Mouse (Mus musculus) monocyte, adult 5-6 weeks (primary cell): Measurements from ENCODE around the gene Tspan5. TPM values are rescaled to one million over a fixed set of nuclear protein-coding genes. Genes with fewer than 3 reads are reported as not detected.

ENCODE experiments used
- ATAC-seq: fragments of 153-309, 156-312 bp; replicated peaks from 2 replicates; pipeline ENCODE4 v1.8.0; 2017; ENCODE audit warnings: mild to moderate bottlenecking; ENCODE audit not compliant: low TSS enrichment, insufficient number of reproducible peaks, severe bottlenecking, poor library complexity, low FRiP score
- total RNA-seq: library from RNA; stranded (forward); fragments of 200-1000, 200-491, 200-594 nt; gene quantifications from 3 replicates; pipeline ENCODE4 v1.2.3, GENCODE M21; 2017

Tspan5 gene
- total RNA-seq = 20.4 to 46.2 TPM (median 20.5 TPM) in 3 replicates

DNA sequence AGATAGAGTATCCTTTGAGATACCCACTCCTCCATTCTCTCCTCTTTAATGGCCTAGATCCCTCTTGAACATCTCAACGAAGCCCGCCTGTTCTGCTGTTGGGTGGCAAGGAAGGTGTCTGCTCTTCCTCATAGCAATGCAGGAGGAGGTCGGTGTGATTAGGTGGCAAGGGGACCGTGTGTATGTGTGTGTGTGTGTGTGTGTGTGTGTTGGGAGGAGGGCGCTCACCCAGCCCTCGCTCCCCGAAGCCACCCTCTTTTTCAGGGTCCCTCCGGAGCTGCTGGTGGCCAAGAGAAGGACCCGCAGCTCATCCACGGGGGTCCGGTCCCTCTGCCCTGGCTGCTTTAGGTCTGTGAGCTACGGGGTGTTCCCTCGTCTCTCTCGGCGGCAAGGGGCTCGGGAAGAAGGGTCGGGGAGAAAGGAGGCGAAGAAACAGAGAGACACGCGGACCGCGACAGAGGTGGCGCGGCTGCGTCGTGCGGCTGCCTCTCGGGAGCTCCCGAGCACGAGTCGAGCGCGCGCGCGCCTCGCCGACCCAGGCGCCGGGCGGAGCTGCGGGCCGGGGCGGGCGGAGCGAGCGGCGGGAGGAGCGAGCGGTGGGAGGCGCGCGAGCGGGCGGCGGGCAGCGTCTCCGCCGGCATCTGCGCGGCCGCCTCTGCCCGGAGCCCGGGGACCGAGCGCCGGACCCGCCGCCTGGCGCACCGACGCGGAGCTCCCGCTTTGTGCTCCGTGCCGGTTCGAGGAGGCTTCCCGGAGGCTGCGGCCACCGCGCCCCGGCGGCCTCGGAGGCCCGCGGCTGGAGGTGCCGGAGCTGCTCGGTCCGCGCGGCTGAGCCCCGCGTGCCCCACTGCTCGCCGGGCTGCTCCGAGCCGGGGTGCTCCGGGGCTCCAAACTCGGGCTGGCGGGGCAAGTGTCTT is at the start of gene Tspan5:
Tspan5 (plus strand) TSS at position 547 of the 917 bp plus-strand sequence.
- ATAC-seq = 0 out of 2 replicates have a peak, but pooled peaks have one; percentile 21

GRCm38 (mm10) chr3:138692302-138692701 is 49.7 kb upstream of the Tspan5 start:
- no peak for ATAC-seq

- ATAC-seq = no peak
These were observed 38.6 kb upstream of the Tspan5 start for GRCm38 (mm10) chr3:138703399-138703798.

GRCm38 (mm10) chr3:138704469-138704868 is 37.5 kb upstream of the Tspan5 start:
- ATAC-seq = no peak

- no peak for ATAC-seq
These were observed 36.1 kb upstream of the Tspan5 start for GRCm38 (mm10) chr3:138705875-138706274.

DNA sequence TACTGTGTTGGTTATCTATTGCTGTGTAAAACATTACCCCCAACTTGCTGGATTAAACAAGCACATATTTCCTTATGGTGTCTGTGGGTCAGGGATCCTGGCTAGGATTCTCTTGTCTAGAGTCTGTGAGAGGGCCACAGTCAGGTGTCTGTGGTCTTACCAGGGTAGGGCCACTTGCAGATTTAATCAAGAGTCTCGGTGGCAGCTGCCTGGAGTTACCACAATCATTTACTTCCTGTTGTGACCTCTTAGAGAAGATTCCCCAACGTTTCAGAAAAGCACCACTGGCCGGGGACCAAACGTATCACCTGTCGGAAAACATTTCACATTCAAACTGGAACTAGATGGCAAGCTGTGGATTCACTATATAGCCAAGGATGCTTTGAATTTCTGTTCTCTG is 32.8 kb upstream of the Tspan5 start:
- no peak for ATAC-seq

- no peak for ATAC-seq
These were observed 30.0 kb upstream of the Tspan5 start for GRCm38 (mm10) chr3:138711971-138712370.

DNA sequence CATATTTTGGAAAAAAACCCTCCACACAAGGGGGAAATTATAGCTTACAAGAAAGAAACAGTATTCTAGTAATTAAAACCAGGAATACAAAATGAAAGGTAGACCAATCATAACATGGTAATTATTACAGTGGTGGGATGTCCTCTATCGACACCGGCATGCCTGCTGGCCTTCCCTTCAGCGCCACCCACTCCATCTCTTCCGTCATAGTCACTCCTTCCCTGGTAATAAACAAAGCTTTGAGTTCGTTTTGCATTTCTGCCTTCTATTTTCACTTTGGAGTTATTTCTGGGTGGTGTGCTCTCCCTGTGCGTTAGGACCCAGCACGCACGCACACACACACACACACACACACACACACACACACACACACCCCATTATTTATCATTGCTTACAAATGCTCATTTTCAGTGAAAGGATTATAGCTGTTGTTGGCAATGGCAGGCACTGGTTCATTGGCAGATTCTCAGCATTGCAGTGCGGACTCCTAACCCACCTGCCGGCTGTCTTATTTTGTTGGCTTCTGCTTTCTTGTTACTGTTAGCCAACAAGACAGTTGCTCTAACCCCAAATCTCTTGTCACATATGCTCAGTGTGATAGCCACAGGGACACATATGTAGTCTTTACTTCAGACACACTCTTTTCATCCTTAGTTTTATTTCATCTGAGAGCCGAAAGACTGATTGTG is 29.4 kb upstream of the Tspan5 start:
- no peak for ATAC-seq

- no peak for ATAC-seq
These were observed 28.9 kb upstream of the Tspan5 start for GRCm38 (mm10) chr3:138713141-138713540.

DNA sequence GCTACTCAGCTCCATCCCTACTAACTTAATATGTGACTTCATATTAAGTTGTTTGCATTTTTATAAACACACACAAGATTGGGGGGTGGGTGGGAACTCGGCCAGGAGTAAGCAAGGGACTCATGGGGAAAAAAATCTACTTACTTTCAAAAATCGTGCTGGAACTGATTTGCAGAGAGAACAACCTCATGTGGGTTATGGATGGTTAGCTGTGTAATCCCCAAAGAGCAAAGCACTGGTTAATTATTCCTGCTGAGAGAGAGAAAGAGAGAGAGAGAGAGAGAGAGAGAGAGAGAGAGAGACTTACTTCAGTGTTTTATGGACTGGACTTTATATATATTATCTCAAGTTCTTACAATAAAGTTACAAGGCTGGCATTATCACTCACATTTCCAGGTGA is 27.2 kb upstream of the Tspan5 start:
- ATAC-seq = no peak

- ATAC-seq = no peak
These were observed 26.8 kb upstream of the Tspan5 start for GRCm38 (mm10) chr3:138715212-138715611.

GRCm38 (mm10) chr3:138717040-138717439 is 25.0 kb upstream of the Tspan5 start:
- ATAC-seq = no peak

DNA sequence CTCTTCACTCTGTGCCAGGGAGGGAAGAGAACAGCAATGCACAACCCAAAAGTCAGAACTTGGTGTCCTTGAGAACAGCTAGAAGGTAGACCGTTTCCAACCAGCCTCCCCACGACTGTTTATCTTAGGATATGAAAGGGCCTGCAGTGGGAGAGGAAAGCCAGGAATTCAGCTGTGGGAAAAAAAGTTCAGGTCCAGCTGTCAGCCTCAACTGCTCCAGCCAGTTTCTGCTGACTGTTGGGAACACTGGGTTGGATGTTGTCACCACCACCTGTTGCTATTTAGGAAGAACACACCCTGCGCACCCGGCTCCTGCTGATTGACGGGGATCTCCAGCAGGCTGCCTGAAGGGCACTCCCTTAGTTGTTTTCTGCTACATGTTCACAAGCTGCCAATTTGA is 19.8 kb upstream of the Tspan5 start:
- ATAC-seq = no peak

DNA sequence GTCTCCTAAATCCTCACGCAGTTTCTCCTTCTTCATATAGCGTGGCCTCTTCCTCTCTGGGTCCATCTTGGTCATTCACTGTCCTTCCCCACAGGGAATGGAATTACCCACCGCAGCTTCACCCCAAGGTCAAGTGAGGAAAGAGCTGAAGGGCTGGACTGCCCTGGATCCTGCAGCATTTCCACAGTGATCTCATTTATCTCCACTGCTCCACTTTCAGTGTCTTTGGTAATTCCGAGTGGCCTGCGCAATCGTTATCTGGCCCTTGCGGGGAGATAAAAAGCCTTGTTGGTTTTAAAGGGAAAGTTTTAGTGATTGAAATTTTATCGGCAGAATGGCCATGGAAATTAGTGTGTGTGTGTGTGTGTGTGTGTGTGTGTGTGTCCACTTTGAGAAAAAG is 14.4 kb upstream of the Tspan5 start:
- no peak for ATAC-seq

GRCm38 (mm10) chr3:138728840-138729239 is 13.2 kb upstream of the Tspan5 start:
- no peak for ATAC-seq

DNA sequence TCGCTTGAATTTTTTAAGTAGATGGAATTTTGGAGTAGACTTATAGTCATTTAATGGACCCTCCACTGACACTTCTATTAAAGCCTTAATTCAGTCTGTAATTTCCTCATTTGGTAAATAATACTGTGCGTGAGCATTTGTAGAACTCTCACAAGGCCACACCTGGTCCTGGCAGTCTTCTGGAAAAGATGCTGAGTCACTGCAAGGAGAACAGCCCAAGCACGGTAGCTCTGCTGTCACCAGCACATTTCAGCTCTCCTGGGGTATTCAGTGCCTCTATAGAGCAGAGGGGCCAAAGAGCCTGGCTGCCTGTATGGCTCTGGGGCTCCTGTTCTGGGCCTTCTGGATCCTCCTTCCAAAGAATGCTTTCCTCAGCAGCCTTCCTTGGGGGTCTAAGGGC is 11.2 kb upstream of the Tspan5 start:
- ATAC-seq = no peak

- ATAC-seq = no peak
These were observed 6.2 kb upstream of the Tspan5 start for GRCm38 (mm10) chr3:138735760-138736159.

- no peak for ATAC-seq
These were observed 2.8 kb upstream of the Tspan5 start for GRCm38 (mm10) chr3:138739150-138739700.

DNA sequence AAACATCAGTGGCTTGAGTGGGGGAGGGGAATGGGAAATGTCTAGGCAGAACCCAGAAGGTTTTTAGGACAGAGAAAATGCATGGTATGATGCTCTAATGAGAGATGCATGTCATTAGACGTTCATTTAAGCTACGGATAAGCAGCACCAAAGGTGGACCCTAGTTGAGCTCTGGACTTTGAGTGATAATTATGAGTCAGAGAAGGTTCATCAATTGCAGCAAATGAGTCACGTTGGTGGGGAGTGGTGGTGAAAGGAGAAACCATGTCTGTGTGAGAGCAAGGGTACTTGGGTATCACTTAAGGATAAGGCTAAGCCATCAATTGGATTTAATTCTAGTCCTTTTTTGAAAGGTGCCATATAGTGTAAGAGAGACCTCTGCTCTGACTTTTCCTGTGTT is 1.7 kb upstream of the Tspan5 start:
- ATAC-seq = no peak
